Mouse (Mus musculus): ENCODE results near the gene Olfr620. TPM values are rescaled to one million over a fixed set of nuclear protein-coding genes. Genes with fewer than 3 reads are reported as not detected.

Gene Olfr620
- polyA plus RNA-seq, 1 experiment from 2014 or later = not detected

GRCm38 (mm10) chr7:103555779-103556178 lies 56.6 kb downstream of the Olfr620 start, which contains the start of gene Olfr615:
TSS of gene Olfr615 (plus strand) at chr7:103556079.
- no peaks in the 10 kb centered on the region for H3K27me3 ChIP-seq (ENCODE audit: control insufficient read depth, insufficient read depth, low read length)
- 81% methylated on average over 2 of the region's 2 CpGs for WGBS
- H3K4me2 ChIP-seq (replicated peaks; ENCODE audit: low read depth, low read length) = no peak within 1 kb of the TSS
- H3K36me3 ChIP-seq (ENCODE audit: control insufficient read depth, insufficient read depth, low read length) = no peaks in the 10 kb centered on the region
- no peaks in the 10 kb centered on the region for H3K9me3 ChIP-seq (ENCODE audit: control insufficient read depth, low read depth, low read length)
- no peak within 1 kb of the TSS for H3K9ac ChIP-seq (replicated peaks; ENCODE audit: low read depth, low read length)
- H3K4me1 ChIP-seq (ENCODE audit: control insufficient read depth, insufficient read depth, low read length) = no peaks in the 10 kb centered on the region
- no peak within 1 kb of the TSS for H3K27ac ChIP-seq (ENCODE audit: low read length)
- ATAC-seq (ENCODE audit: insufficient number of reproducible peaks, insufficient read depth, low FRiP score, low read depth) = no peak
- H3K4me3 ChIP-seq (ENCODE audit: low read depth, low read length) = no peak within 1 kb of the TSS

Small RNA genes within 50 kb of the gene (microRNA-seq; reads per million reads assigned to microRNA genes)
- not detected for gene Gm26506

Other genes starting within 250 kb of the Olfr620 start
- gene Olfr601, start 249.9 kb downstream of the Olfr620 start, polyA plus RNA-seq (2014; fragmentation: Nextera tagmentation; extraction: Ambion mirVana) = not detected in 2 replicates
- gene Olfr603, start 226.4 kb downstream of the Olfr620 start, polyA plus RNA-seq (2014; fragmentation: Nextera tagmentation; extraction: Ambion mirVana) = not detected in 2 replicates
- gene Usp17lc, start 197.5 kb downstream of the Olfr620 start, polyA plus RNA-seq (2014; fragmentation: Nextera tagmentation; extraction: Ambion mirVana) = not detected in 2 replicates
- gene Olfr605, start 167.1 kb downstream of the Olfr620 start, polyA plus RNA-seq (2014; fragmentation: Nextera tagmentation; extraction: Ambion mirVana) = not detected in 2 replicates
- not detected in 2 replicates for gene Olfr606, start 163.5 kb downstream of the Olfr620 start, polyA plus RNA-seq (2014; fragmentation: Nextera tagmentation; extraction: Ambion mirVana)
- not detected in 2 replicates for gene Olfr607, start 148.4 kb downstream of the Olfr620 start, polyA plus RNA-seq (2014; fragmentation: Nextera tagmentation; extraction: Ambion mirVana)
- not detected in 2 replicates for gene Olfr608, start 142.7 kb downstream of the Olfr620 start, polyA plus RNA-seq (2014; fragmentation: Nextera tagmentation; extraction: Ambion mirVana)
- gene Olfr609, start 114.5 kb downstream of the Olfr620 start, polyA plus RNA-seq (2014; fragmentation: Nextera tagmentation; extraction: Ambion mirVana) = not detected in 2 replicates
- not detected in 2 replicates for gene Olfr610, start 100.4 kb downstream of the Olfr620 start, polyA plus RNA-seq (2014; fragmentation: Nextera tagmentation; extraction: Ambion mirVana)
- not detected in 2 replicates for gene Olfr611, start 91.7 kb downstream of the Olfr620 start, polyA plus RNA-seq (2014; fragmentation: Nextera tagmentation; extraction: Ambion mirVana)
- gene Olfr612, start 69.8 kb downstream of the Olfr620 start, polyA plus RNA-seq (2014; fragmentation: Nextera tagmentation; extraction: Ambion mirVana) = not detected in 2 replicates
- not detected in 2 replicates for gene Olfr613, start 64.5 kb downstream of the Olfr620 start, polyA plus RNA-seq (2014; fragmentation: Nextera tagmentation; extraction: Ambion mirVana)
- gene Olfr615, start 56.5 kb downstream of the Olfr620 start, polyA plus RNA-seq (2014; fragmentation: Nextera tagmentation; extraction: Ambion mirVana) = not detected in 2 replicates
- gene Olfr616, start 43.4 kb downstream of the Olfr620 start, polyA plus RNA-seq (2014; fragmentation: Nextera tagmentation; extraction: Ambion mirVana) = not detected in 2 replicates
- not detected in 2 replicates for gene Olfr617, start 39.5 kb downstream of the Olfr620 start, polyA plus RNA-seq (2014; fragmentation: Nextera tagmentation; extraction: Ambion mirVana)
- gene Olfr618, start 22.4 kb downstream of the Olfr620 start, polyA plus RNA-seq (2014; fragmentation: Nextera tagmentation; extraction: Ambion mirVana) = not detected in 2 replicates
- not detected in 2 replicates for gene Olfr619, start 12.0 kb downstream of the Olfr620 start, polyA plus RNA-seq (2014; fragmentation: Nextera tagmentation; extraction: Ambion mirVana)
- gene Olfr622, start 30.2 kb upstream of the Olfr620 start, polyA plus RNA-seq (2014; fragmentation: Nextera tagmentation; extraction: Ambion mirVana) = not detected in 2 replicates
- not detected in 2 replicates for gene Olfr623, start 51.2 kb upstream of the Olfr620 start, polyA plus RNA-seq (2014; fragmentation: Nextera tagmentation; extraction: Ambion mirVana)
- 0.04 TPM in 1 of 2 replicates, not detected in the other for gene Olfr624, start 58.7 kb upstream of the Olfr620 start, polyA plus RNA-seq (2014; fragmentation: Nextera tagmentation; extraction: Ambion mirVana)
- gene Olfr625-ps1, start 70.2 kb upstream of the Olfr620 start, polyA plus RNA-seq (2014; fragmentation: Nextera tagmentation; extraction: Ambion mirVana) = not detected in 2 replicates
- not detected in 2 replicates for gene Olfr243, start 102.1 kb upstream of the Olfr620 start, polyA plus RNA-seq (2014; fragmentation: Nextera tagmentation; extraction: Ambion mirVana)
- not detected in 2 replicates for gene Olfr628, start 117.8 kb upstream of the Olfr620 start, polyA plus RNA-seq (2014; fragmentation: Nextera tagmentation; extraction: Ambion mirVana)
- not detected in 2 replicates for gene Olfr629, start 132.4 kb upstream of the Olfr620 start, polyA plus RNA-seq (2014; fragmentation: Nextera tagmentation; extraction: Ambion mirVana)
- not detected in 2 replicates for gene Olfr630, start 144.8 kb upstream of the Olfr620 start, polyA plus RNA-seq (2014; fragmentation: Nextera tagmentation; extraction: Ambion mirVana)
- not detected in 2 replicates for gene Olfr69, start 159.1 kb upstream of the Olfr620 start, polyA plus RNA-seq (2014; fragmentation: Nextera tagmentation; extraction: Ambion mirVana)
- not detected in 2 replicates for gene Olfr68, start 167.2 kb upstream of the Olfr620 start, polyA plus RNA-seq (2014; fragmentation: Nextera tagmentation; extraction: Ambion mirVana)
- not detected in 2 replicates for gene Olfr67, start 179.3 kb upstream of the Olfr620 start, polyA plus RNA-seq (2014; fragmentation: Nextera tagmentation; extraction: Ambion mirVana)
- gene Hbb-bt, start 201.5 kb upstream of the Olfr620 start, polyA plus RNA-seq (2014; fragmentation: Nextera tagmentation; extraction: Ambion mirVana) = 1,564 and 1,619 TPM in 2 replicates
- 3,670 and 3,888 TPM in 2 replicates for gene Hbb-bs, start 215.6 kb upstream of the Olfr620 start, polyA plus RNA-seq (2014; fragmentation: Nextera tagmentation; extraction: Ambion mirVana)
- not detected in 2 replicates for gene Hbb-bh2, start 228.0 kb upstream of the Olfr620 start, polyA plus RNA-seq (2014; fragmentation: Nextera tagmentation; extraction: Ambion mirVana)
- gene Hbb-bh1, start 230.6 kb upstream of the Olfr620 start, polyA plus RNA-seq (2014; fragmentation: Nextera tagmentation; extraction: Ambion mirVana) = 2.9 and 6.2 TPM in 2 replicates
- 616 and 882 TPM in 2 replicates for gene Hbb-y, start 240.7 kb upstream of the Olfr620 start, polyA plus RNA-seq (2014; fragmentation: Nextera tagmentation; extraction: Ambion mirVana)

Measured in stomach, embryonic 14.5 days (tissue).